Mouse (Mus musculus) neural tube, embryonic 12.5 days (tissue): ENCODE measurements around the gene Dclk3. TPM values are rescaled to one million over a fixed set of nuclear protein-coding genes. Genes with fewer than 3 reads are reported as not detected.
A peak's percentile ranks its signal among the peaks of the same experiment; 100 is the strongest.

Experiments used
- ATAC-seq: fragments of 200-750 bp; cut with Nextera tagmentation; 2 replicates; pipeline ENCODE4 v1.8.0; 2017; ENCODE audit warnings: low read depth, mild to moderate bottlenecking, moderate TSS enrichment, moderate library complexity; ENCODE audit not compliant: low FRiP score
- H3K27ac ChIP-seq: fragments of 300-500 bp; sonication (generic); 2 replicates; pipeline ENCODE4 v1.5.1; 2016
- H3K27me3 ChIP-seq: fragments of 300-500 bp; sonication (generic); replicated peaks from 2 replicates; pipeline ENCODE4 v1.6.1; 2016; ENCODE audit warnings: mild to moderate bottlenecking
- H3K36me3 ChIP-seq: fragments of 300-500 bp; sonication (generic); 2 replicates; pipeline ENCODE4 v1.6.1; 2016; ENCODE audit warnings: mild to moderate bottlenecking
- H3K4me1 ChIP-seq: fragments of 300-500 bp; sonication (generic); 2 replicates; pipeline ENCODE4 v1.6.1; 2016
- H3K4me2 ChIP-seq: fragments of 300-500 bp; sonication (generic); replicated peaks from 2 replicates; pipeline ENCODE4 v1.6.1; 2016; ENCODE audit warnings: mild to moderate bottlenecking
- H3K4me3 ChIP-seq: fragments of 300-500 bp; sonication (generic); 2 replicates; pipeline ENCODE4 v1.5.1; 2016
- H3K9ac ChIP-seq: fragments of 300-500 bp; sonication (generic); 2 replicates; pipeline ENCODE4 v1.6.1; 2016; ENCODE audit warnings: mild to moderate bottlenecking
- H3K9me3 ChIP-seq: fragments of 300-500 bp; sonication (generic); 2 replicates; pipeline ENCODE4 v1.6.1; 2016; ENCODE audit warnings: mild to moderate bottlenecking
- WGBS: fragments of 180-500 bp; shearing (Covaris S2); methylation state at CpG from one replicate; pipeline ENCODE4 v1.1.7; 2016; 5-methylcytosine and 5-hydroxymethylcytosine counted together
- polyA plus RNA-seq: library from polyadenylated mRNA; unstranded; fragments of >200 nt; fragmentation: Nextera tagmentation; extraction: Ambion mirVana; gene quantifications from 2 replicates; pipeline ENCODE4 v1.2.1, GENCODE M21; 2016

The Dclk3 gene
- polyA plus RNA-seq, result 6.7 and 7.6 TPM in 2 replicates

GRCm38 (mm10) chr9:111438904-111439835 lies at the start of gene Dclk3:
Gene Dclk3 (plus strand): TSS chr9:111439081.
- peak within 1 kb of the TSS; percentile 82 for H3K4me2 ChIP-seq
- H3K27ac ChIP-seq, result no peak within 1 kb of the TSS
- H3K9me3 ChIP-seq, result no peaks in the 10 kb centered on the region
- H3K9ac ChIP-seq, result peak within 1 kb of the TSS; percentile 59
- ATAC-seq, result peak; percentile 73
- H3K36me3 ChIP-seq, result no peaks in the 10 kb centered on the region
- peaks cover 22% of the 10 kb centered on the region for H3K27me3 ChIP-seq
- peaks cover 7% of the 10 kb centered on the region; the same call in 1 of the 2 replicates for H3K4me1 ChIP-seq
- H3K4me3 ChIP-seq, result peak within 1 kb of the TSS; percentile 48
- WGBS, result 3% methylated on average over 54 of the region's 57 CpGs

DNA sequence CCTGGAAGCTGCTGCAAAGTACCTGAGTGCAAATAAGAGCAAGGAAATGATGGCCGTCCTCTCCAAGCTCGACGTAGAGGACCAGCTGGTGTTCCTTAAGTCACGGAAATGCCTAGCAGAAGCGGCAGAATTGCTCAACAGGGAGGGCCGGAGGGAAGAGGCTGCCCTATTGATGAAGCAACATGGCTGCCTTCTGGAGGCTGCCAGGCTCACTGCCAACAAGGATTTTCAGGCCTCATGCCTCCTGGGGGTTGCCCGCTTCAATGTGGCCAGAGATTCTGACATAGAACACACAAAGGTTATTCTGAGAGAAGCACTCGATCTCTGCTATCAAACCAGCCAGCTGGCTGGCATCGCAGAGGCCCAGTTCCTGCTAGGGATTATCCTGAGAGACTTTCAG lies 48.9 kb upstream of the Dclk3 start:
- WGBS, result 87% methylated on average over 9 of the region's 9 CpGs
- H3K4me2 ChIP-seq, result no peak overlapping the region
- H3K27me3 ChIP-seq, result no peaks in the 10 kb centered on the region
- no peaks in the 10 kb centered on the region for H3K4me1 ChIP-seq
- H3K9me3 ChIP-seq, result no peaks in the 10 kb centered on the region
- no peak overlapping the region for H3K4me3 ChIP-seq
- H3K27ac ChIP-seq, result no peak overlapping the region
- ATAC-seq, result no peak
- H3K36me3 ChIP-seq, result no peaks in the 10 kb centered on the region
- no peak overlapping the region for H3K9ac ChIP-seq

GRCm38 (mm10) chr9:111391036-111391435 lies 47.8 kb upstream of the Dclk3 start:
- H3K4me3 ChIP-seq, result no peak overlapping the region
- WGBS, result 87% methylated on average over 8 of the region's 8 CpGs
- H3K27ac ChIP-seq, result no peak overlapping the region
- no peaks in the 10 kb centered on the region for H3K4me1 ChIP-seq
- H3K9me3 ChIP-seq, result no peaks in the 10 kb centered on the region
- no peak for ATAC-seq
- H3K27me3 ChIP-seq, result no peaks in the 10 kb centered on the region
- no peak overlapping the region for H3K4me2 ChIP-seq
- H3K9ac ChIP-seq, result no peak overlapping the region
- no peaks in the 10 kb centered on the region for H3K36me3 ChIP-seq

GRCm38 (mm10) chr9:111391926-111392442 lies 46.9 kb upstream of the Dclk3 start:
- Histone ChIP-seq H3K36me3 (no peaks in the 10 kb centered on the region), H3K9ac (no peak overlapping the region), H3K4me2 (no peak overlapping the region), H3K27me3 (no peaks in the 10 kb centered on the region), H3K9me3 (no peaks in the 10 kb centered on the region), H3K4me1 (no peaks in the 10 kb centered on the region), H3K4me3 (no peak overlapping the region), H3K27ac (no peak overlapping the region)
- no peak for ATAC-seq
- WGBS, result 88% methylated on average over 18 of the region's 18 CpGs

DNA sequence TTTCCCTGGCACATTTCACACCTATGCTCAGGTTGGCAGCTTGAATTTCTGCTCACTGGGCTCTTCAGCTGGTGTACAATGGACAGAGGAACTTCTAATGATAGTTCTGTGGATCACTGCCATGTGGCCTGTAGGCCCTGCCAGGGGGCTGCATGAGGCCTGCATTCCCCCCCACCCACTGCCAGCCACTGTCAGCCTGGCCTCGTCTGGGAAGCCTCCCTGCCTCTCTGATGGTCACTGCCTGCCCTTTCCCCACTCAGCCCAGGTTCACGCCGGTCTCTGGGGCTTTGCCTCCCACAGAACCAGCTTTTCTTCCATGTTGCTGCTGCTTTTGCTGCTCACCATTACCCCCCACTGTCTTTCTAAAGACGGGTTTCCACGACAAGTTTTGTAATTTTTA lies 43.6 kb upstream of the Dclk3 start:
- H3K4me3 ChIP-seq, result no peak overlapping the region
- WGBS, result 81% methylated on average over 5 of the region's 5 CpGs
- H3K36me3 ChIP-seq, result no peaks in the 10 kb centered on the region
- no peaks in the 10 kb centered on the region for H3K27me3 ChIP-seq
- H3K9me3 ChIP-seq, result no peaks in the 10 kb centered on the region
- no peak overlapping the region for H3K27ac ChIP-seq
- H3K4me1 ChIP-seq, result no peaks in the 10 kb centered on the region
- H3K9ac ChIP-seq, result no peak overlapping the region
- H3K4me2 ChIP-seq, result no peak overlapping the region
- no peak for ATAC-seq

DNA sequence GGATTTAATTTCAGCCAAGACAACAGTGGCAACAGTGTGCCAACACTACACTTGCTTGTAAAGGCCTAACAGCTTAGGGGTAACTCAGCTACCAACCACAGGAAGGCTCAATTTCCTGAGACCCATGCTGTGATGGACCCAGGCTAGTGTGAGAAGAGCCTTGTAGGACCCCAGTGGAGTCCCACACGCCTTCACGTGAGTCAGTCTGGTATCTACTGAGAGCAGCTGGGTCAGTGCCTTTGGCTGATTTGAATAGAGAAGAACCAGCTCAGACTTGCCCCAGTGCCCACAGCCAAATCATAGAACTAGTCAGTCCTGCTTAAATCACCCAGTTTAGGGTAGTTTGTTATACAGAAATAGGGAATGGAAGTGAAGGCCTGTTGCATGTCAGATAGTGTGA lies 40.8 kb upstream of the Dclk3 start:
- H3K27me3 ChIP-seq, result no peaks in the 10 kb centered on the region
- no peak overlapping the region for H3K27ac ChIP-seq
- no peak for ATAC-seq
- H3K4me2 ChIP-seq, result no peak overlapping the region
- WGBS, result 90% methylated on average over 2 of the region's 2 CpGs
- no peaks in the 10 kb centered on the region for H3K36me3 ChIP-seq
- H3K4me3 ChIP-seq, result no peak overlapping the region
- no peaks in the 10 kb centered on the region for H3K4me1 ChIP-seq
- no peak overlapping the region for H3K9ac ChIP-seq
- no peaks in the 10 kb centered on the region for H3K9me3 ChIP-seq

DNA sequence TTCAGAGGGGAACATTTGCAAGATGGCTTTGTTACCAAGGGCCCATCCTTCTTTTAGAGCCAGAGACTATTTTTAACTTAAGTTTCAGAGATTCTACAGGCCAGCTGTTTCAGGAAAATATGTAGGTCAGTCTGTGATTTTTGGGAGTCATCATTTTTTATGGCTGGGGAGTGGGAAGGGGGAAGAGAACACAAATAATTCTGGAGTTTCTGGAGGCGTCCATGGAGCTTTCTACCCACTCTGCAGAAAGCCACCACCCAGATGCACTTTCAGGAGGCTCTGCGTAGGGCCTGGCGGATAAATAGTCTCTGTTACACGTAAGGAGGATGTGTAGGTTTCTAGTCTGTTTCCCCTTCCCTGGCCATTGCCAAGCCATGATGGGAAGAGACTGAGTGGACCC lies 38.8 kb upstream of the Dclk3 start:
- H3K9ac ChIP-seq, result no peak overlapping the region
- no peak overlapping the region for H3K27ac ChIP-seq
- no peaks in the 10 kb centered on the region for H3K36me3 ChIP-seq
- no peak overlapping the region for H3K4me2 ChIP-seq
- H3K4me3 ChIP-seq, result no peak overlapping the region
- no peak for ATAC-seq
- no peaks in the 10 kb centered on the region for H3K27me3 ChIP-seq
- WGBS, result 90% methylated on average over 4 of the region's 4 CpGs
- no peaks in the 10 kb centered on the region for H3K4me1 ChIP-seq
- no peaks in the 10 kb centered on the region for H3K9me3 ChIP-seq

GRCm38 (mm10) chr9:111403159-111403558 lies 35.7 kb upstream of the Dclk3 start:
- H3K9me3 ChIP-seq, result no peaks in the 10 kb centered on the region
- H3K9ac ChIP-seq, result no peak overlapping the region
- H3K27ac ChIP-seq, result no peak overlapping the region
- ATAC-seq, result no peak
- H3K4me1 ChIP-seq, result no peaks in the 10 kb centered on the region
- H3K36me3 ChIP-seq, result no peaks in the 10 kb centered on the region
- H3K27me3 ChIP-seq, result no peaks in the 10 kb centered on the region
- no peak overlapping the region for H3K4me2 ChIP-seq
- 92% methylated on average over 4 of the region's 4 CpGs for WGBS
- H3K4me3 ChIP-seq, result no peak overlapping the region

DNA sequence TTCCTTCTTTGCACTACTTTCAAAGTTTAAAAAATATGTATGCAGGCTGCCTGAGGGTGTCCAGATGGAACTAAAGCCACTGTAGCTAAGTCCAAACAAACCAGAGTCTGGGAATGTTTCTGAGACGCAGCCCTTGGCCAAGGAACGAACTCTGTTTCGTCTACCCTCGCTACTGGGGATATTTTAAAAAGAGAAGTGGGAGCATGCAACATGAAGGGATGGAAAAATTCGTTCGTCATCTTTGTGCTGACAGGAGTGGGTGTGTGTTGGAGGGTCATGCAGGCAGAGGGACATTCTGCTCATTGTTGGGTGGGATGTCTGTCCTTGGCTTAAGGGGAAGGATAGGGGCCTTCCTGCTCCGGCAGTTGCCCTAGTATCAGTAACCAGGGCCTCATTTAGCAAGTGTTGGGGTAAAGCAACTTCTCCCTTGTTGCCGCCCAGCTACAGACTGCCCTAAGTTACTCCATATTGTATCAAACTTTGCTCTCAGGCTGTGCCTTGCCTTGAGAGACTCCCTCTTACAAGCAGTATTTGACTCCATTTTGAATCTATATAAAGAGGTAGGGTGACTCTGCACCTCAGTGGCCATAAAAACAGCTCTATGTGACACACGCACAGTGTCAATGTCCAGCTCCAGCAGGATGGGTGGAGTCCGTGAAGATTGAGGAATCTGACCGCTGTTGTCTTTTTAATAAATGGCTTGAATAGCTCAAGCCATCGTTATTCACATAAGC lies 34.4 kb upstream of the Dclk3 start:
- no peak overlapping the region for H3K4me2 ChIP-seq
- H3K4me1 ChIP-seq, result no peaks in the 10 kb centered on the region
- H3K9me3 ChIP-seq, result no peaks in the 10 kb centered on the region
- H3K9ac ChIP-seq, result no peak overlapping the region
- no peak overlapping the region for H3K4me3 ChIP-seq
- H3K36me3 ChIP-seq, result no peaks in the 10 kb centered on the region
- WGBS, result 84% methylated on average over 12 of the region's 12 CpGs
- no peak overlapping the region for H3K27ac ChIP-seq
- H3K27me3 ChIP-seq, result no peaks in the 10 kb centered on the region
- no peak for ATAC-seq

DNA sequence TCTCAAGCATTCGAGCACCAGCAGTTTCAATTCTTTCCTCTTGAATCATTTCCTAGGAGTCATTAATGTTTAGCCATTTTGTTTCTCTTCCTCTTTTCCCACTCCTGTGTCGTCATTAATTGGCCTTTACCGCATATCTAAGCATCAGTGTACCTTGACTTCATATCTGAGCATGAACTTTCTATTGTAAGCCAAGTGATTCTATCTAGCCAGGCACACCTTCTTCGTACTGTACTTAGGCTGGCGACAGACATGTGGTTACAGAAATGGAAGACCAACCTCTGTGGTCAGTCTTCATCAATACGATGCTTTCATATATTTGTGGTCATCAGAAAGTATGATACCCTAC lies 33.8 kb upstream of the Dclk3 start:
- no peak for ATAC-seq
- Histone ChIP-seq H3K9me3 (no peaks in the 10 kb centered on the region), H3K36me3 (no peaks in the 10 kb centered on the region), H3K27ac (no peak overlapping the region), H3K9ac (no peak overlapping the region), H3K4me1 (no peaks in the 10 kb centered on the region), H3K4me3 (no peak overlapping the region), H3K4me2 (no peak overlapping the region), H3K27me3 (no peaks in the 10 kb centered on the region)
- 89% methylated on average over 6 of the region's 6 CpGs for WGBS

- no peaks in the 10 kb centered on the region for H3K27me3 ChIP-seq
- H3K4me1 ChIP-seq, result peaks cover 3% of the 10 kb centered on the region; the same call in 1 of the 2 replicates
- WGBS, result 83% methylated on average over 6 of the region's 6 CpGs
- H3K4me3 ChIP-seq, result no peak overlapping the region
- H3K4me2 ChIP-seq, result no peak overlapping the region
- H3K9me3 ChIP-seq, result no peaks in the 10 kb centered on the region
- H3K9ac ChIP-seq, result no peak overlapping the region
- no peaks in the 10 kb centered on the region for H3K36me3 ChIP-seq
- no peak for ATAC-seq
- H3K27ac ChIP-seq, result no peak overlapping the region
Observed at GRCm38 (mm10) chr9:111408012-111408411, 30.9 kb upstream of the Dclk3 start.

GRCm38 (mm10) chr9:111408427-111408826 lies 30.5 kb upstream of the Dclk3 start:
- Histone ChIP-seq H3K36me3 (no peaks in the 10 kb centered on the region), H3K4me2 (no peak overlapping the region), H3K27me3 (no peaks in the 10 kb centered on the region), H3K9me3 (no peaks in the 10 kb centered on the region), H3K4me3 (no peak overlapping the region), H3K27ac (no peak overlapping the region), H3K4me1 (peaks cover 3% of the 10 kb centered on the region; the same call in 1 of the 2 replicates), H3K9ac (no peak overlapping the region)
- WGBS, result 87% methylated on average over 10 of the region's 10 CpGs
- no peak for ATAC-seq
